Mouse (Mus musculus) ZHBTc4 (cell line): ENCODE measurements around the gene Gm20696.
A peak's percentile ranks its signal among the peaks of the same experiment; 100 is the strongest.

Source experiments
- DNase-seq: peaks from one replicate; pipeline ENCODE4 v3.0.0-alpha.2; 2011; ENCODE audit warnings: low read depth, low spot score

The Gm20696 gene

DNA sequence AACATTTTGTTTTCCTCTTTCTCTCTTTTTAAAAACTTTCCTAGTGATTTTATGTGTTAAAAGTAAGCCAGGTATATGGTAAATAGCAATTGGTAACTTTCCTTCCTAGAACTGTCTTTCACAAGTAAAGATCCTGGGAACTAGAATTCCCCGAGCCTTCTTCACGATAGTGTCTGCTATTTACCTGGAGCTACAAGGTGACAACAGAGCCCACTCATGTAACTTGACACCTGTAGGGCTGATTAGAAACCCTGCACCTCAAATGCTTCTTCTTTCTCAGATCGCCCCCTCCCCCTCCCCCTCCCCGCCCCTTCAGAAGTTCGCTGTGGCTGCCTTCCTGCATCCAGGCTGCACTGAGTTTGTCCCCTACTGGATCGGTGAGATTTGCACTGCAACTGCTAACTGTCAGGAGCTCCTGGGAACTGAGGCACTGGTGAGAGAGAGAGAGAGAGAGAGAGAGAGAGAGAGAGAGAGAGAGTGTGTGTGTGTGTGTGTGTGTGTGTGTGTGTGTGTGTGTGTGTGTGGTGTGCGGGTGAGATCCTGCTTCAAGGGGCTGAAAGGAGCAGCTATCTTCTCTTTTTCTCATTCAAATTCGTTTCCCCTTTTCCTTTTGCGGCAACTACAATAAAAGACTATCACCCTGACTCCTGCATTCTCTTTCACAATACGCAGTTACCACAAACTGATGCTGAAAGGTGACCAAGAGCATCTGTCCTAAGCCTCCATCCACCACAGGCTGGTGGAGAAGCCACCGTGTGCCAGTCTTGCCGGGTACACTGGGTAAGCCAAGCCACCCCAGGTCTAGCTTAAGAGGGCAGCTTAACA lies 403.3 kb downstream of the Gm20696 start:
- peak; percentile 44 for DNase-seq

DNA sequence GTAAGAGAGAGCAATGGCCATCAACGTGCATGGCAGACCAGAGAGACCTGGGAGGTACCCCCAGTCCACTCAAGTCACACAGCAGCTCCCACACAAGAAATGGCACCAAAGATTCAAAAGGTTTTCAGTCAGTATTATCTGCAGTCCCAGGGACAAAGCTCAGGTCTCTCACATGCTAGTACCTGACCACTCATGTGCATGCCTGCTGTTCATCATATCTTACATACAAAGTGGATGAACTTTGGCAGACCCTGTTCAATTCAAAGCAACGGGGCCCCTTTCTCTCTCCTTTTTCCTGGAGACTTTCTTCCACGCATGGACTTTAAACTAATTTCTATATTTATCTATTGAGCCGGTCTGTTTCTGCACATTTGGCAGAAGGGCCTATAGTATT lies 404.9 kb downstream of the Gm20696 start:
- no peak for DNase-seq

DNA sequence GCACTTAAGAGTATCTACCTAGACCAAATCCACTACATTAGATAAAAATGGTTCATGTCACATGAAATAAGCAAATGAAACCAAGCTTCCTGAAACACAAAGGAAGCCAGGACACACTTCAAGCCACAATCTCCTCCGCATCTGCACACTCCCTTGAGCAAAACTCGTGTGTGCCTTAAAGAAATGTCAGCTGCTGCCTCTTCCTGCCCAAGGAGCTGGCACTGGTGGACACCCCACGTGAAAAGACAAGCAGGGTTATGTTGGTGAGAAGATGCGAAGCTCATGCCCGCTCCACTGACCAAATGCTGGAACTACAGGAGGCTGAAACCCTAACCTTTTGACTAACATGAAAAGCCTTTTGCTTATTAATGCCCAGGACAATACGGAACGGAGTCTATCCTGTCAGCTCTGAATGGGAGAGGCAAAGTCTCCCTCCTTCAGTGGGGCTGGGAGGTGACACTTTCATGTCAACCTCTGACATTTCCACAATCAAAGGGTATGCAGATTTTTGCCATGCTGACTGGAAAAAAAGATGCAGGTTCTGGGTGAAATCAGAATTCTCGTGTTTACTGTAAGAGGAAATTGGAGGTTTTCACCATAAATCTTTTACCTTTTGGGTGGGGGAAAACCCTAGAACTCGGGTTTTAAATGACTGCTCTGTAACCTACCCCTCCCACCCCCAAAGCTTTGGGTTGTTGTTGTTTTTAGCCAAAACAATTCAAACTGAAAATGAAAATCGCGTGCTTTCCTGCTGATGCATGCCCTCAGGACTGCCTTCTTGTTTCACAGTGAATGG lies 405.5 kb downstream of the Gm20696 start:
- no peak for DNase-seq

DNA sequence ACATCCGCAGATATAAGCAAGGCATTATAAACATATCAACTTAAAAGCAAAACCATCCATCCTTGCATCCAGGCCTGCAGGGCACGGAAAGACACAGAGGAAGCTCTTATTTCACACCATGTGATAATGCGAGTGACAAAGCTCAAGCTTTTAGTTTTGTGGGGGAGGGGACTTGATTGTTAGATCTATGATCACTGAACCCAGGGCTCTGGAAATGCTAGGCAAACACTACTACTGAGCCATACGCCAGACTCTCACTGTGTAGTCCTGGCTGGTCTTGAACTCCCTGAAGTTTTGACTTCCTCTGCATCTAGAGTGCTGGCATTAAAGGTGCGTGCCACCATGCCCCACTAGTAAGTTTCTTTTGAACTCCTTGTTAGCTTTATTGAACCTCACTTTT lies 408.3 kb downstream of the Gm20696 start:
- DNase-seq, result no peak

DNA sequence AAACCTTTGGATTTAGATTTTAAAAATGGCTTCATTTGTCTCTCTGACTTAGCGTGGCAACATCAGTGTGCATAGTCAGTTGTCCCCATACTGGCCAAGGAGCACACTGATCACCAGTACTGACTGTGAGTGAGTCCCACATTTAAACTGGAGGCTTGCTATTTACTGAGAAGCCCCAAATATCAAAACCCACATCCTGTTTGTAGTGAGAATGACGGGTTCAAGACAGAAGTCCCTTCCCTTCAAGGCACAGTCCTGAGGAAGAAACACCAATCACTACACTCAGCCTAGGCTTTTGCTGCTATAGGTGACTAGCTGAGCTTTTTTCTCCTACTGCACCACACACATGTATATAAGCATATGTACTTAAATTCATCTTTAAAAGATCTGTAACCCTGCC lies 408.9 kb downstream of the Gm20696 start:
- DNase-seq, result no peak

DNA sequence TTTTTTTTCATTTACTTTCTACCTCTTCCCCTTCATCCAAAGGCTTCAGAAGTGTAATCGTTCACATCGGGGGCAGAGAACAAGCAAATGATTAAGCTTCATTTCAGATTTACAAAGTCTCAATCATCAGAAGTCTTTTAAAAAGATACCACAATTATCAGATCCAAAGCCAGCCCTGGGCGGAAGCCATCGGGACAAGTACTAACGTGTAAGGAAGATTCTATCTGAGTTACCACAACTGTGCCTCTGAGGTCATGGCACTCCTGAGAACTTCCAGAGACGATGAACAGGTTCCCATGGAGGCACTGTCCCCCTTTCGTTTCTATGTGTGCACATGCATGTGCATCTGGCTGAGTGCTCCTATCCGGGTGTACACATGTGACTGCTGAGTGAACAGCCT lies 413.3 kb downstream of the Gm20696 start:
- DNase-seq, result no peak

DNA sequence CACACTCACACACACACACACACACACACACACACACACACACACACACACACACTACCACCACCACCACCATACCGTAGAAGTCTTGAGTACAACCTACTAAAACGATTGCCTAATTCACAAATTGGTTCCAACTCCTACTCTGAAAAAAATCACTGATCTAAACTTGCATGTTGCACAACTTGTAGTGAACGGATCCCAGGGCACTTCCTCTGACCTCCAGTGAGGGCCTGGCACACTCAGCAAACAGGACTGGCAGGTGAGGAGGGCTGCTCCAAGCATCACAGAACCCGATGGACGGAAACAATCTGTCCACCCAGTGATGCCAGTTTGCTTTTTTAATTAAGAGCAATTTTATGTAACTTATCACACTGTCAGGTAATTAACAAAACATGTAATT lies 413.8 kb downstream of the Gm20696 start:
- no peak for DNase-seq

DNA sequence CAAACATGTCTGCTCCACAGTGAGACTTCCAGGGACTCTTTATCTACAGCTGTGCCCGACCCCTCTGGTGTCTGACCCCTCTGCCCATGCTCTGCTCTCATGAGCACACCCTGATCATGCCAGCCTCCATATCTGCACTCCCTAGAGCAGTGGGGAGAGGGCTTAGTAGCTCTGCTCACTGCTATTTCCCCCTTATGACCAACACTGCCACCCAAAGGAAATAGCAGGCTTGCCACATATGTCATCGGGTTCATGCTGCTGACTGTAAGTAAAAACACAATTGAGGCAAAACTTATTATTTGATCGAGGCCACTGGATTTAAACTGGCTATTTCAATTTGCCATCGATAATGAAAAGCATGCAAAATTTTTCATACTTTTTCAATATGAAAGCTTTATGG lies 414.7 kb downstream of the Gm20696 start:
- no peak for DNase-seq

DNA sequence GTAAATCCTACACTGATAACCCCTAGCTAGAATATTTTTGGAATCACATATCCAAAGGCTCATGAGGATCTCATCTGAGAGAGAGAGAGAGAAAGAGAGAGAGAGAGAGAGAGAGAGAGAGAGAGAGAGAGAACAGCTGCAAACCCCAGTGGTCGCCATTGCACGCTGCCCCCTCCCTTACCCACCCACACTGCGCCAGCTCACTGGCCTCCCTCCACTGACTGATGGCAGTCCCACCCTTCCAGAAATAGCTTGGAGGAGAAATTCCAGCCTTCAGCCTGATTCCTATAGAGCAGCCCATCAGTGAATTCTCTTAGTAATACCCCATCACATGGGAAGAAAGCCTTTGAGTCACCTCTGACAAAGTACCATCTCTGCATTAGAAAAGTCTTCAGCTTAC lies 415.4 kb downstream of the Gm20696 start:
- no peak for DNase-seq

DNA sequence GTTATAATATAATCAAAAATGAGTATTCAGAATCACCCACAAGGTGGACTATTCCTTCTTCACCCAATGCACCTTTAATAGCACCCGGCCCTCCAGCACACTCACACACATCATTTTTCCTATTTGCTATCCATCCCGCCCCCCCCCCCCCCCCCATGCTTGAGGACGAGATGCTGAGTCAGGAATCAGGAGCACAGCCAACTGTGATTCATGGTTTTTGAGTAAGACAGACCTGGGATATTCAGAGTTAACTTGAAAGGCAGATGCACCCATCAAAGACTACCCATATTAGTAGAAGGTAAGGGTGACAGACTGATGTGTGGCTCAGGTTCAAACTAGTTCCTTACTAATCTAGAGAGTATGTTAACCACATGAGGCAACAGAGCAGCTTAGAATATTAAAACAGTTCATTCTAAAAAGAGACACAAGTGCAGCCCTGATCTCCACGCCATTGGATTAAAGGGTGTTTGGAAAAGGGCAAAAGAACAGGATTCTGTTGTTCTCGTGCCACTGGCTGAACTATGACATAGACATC lies 417.0 kb downstream of the Gm20696 start:
- no peak for DNase-seq

DNA sequence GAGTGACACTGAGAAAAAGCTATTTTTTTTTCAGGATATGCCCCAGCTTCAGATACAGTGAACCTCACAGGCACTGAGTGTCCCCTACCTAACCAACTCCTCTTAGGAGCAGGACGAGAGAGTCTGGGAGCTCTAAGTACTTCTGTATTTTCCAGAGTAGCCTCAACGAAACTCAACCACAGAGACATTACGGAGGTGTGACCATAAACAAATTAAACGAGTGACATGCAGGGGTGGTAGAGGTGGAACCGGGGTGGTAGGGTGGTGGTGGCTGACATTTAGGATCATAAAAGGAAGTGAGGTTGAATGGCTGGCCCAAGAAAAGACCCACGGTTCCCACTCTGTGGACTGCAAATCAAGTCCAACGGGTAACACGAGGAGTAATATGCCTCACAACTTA lies 418.2 kb downstream of the Gm20696 start:
- no peak for DNase-seq

DNA sequence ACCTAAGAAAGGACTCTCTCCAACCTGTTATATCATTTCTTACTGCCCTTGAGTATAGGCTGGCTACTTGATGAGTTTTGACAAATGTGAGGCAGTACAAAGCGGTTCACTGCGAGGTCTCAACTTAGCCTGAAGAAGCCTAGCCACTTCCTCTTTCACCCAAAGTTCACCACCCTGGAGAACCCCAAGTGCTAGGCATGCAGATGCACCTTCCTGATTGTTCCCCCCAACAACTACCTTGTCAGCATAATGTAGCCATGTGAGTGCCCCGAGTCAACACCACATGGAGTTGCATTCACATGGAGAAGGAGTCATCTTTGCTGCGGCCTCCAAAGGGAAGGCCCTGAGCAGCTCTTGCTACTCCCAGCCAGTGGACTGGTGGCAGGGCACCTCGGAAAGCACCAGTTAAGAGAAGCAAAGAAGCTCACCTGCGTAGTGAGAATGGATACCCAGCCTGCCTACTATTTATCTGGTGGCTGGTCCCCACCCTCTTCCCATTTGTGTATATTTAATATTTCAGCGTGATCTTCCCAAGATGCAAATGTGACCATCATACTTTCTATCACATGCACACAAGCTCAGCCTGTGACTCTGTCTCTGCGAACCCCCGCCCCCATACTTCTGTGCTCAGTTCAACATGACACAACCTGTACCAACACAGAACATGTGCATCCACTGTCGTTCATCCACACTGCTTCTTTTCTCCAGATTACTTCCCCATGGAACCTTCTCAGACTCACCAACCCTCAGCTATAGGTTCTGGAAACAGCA lies 424.8 kb downstream of the Gm20696 start:
- DNase-seq, result no peak

DNA sequence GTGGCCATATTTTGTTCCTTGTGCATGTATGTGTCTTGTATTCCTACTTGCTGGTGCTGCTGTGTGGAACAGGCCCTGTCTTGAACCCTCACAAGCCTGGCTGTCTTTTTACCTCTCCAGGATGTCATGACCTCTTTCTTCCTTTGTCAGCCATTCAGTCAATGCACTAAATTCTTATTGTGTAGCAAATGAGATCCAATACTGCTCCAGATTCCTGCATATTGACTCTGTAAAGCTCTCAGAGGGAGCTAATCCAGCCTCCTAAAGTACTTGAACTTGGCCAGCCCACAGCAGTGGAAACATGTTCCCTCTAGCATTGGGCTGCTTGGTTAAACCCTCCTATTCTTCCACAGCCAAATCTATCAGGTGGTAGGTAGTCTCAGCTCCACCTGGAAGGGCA lies 425.8 kb downstream of the Gm20696 start:
- DNase-seq, result peak; percentile 89

DNA sequence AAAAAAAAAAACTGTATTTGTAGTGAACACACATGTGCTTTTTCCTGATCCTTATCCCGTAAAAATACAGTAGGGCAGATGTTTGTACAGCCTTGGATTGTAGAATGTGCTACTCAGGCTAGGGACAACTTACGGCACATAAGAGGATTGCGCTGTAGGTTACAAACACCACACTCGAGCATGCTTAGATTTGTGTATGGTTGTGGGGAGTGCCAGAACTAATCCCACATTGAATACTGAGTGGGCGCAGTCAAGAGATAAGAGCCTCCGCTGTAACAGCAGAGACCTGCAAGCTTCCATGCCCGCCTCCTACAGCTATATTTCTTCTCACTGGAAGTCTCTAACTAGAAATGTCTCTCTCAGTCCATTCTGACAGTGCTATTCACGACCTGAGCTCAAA lies 431.0 kb downstream of the Gm20696 start:
- DNase-seq, result no peak

DNA sequence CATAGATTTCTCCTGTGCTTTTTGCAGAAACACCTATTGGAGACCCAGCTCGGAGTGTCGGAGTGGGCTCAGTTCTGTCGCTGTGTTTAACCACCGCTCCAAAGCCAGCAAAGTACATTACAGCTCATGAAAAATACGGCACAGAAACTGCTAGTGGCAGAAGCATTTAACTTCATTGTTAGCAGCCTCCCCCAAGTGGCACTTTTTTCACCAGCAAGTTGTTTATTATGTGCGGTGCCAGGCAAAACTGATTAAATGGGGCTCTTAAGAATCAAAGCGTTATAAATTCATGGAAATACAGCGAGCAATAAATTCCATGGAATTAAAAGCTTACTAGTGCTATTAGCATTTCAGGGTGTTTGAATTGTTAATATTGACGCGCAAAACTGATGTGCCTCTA lies 433.2 kb downstream of the Gm20696 start:
- DNase-seq, result no peak

DNA sequence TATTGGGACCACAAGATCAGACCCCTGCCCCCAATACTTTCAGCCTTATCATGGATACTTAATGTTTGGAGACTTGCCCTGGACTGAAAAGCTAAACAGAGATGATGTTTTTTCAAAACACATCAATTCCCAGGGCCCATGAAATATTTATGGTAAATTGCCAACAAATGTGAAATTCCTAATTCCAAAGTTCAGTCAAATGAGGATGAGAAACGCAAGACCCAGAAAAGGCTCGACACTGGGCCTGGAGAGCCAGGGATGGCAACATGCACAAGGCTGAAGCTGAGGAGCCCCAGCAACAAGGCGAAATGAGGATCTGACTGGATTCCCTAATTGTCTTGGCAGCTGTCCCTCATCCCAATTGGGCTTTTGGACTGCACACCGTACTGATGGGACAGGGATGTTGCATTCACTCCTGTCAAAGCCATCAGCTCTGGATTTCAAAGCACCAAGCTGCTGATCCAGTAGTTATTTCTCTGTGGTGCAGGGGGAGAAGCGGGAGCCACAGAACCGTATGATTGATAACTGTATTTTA lies 438.2 kb downstream of the Gm20696 start:
- DNase-seq, result no peak

DNA sequence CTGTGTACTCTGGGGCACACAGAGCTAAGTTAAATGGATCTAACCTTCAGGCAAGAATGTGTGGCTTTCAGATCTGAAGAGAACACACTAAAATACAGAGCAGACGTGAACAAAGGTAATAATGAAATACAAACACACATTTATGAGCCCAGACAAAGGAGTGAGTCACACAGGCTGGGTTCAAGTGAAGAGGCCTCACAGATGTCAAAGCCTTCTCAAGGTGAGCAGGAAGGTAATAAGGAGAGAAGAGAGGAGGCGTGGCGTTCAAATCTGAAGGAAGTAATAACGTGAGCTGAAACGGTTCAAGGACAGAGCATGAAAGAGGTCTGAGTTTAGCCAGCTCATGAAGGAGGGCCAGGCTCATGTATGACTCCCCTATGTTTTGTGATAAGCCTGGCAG lies 445.4 kb downstream of the Gm20696 start:
- no peak for DNase-seq

DNA sequence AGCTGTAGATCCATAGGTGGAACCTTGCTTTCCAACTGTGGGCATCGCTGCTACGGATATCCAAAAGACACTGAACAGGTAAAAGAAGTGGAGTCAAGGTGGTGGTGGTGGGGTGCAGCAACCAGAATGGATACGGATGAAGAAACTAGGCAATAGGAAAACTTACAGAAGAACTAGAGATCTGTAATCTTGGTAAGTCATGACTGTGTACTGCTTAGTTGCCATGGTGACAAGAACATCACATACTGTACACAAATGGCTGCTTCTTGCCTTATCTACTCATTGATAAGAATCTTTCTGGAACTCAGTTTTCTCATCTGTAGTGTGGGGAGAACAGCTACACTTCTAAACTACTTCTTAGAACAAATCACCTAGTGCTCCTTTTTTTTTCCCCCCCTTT lies 446.1 kb downstream of the Gm20696 start:
- DNase-seq, result no peak

DNA sequence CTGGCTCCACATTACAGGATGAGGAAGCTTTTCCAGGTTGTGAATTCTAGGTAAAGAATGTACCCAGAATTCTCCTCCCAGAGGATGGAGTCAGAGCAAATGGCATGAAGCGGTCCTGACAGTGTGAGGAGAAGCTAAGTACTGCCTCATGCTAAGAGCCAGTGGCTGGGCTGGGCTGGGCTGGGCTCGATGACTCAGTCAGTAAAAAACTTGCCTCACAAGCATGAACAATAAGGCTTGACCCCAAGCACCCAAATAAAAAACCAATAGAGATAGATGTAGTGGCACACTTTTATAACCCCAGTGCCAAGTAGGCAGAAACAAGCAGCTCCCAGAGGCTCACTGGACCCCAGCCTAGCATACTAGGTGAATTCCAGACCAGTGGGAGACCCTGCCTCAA lies 448.8 kb downstream of the Gm20696 start:
- no peak for DNase-seq

DNA sequence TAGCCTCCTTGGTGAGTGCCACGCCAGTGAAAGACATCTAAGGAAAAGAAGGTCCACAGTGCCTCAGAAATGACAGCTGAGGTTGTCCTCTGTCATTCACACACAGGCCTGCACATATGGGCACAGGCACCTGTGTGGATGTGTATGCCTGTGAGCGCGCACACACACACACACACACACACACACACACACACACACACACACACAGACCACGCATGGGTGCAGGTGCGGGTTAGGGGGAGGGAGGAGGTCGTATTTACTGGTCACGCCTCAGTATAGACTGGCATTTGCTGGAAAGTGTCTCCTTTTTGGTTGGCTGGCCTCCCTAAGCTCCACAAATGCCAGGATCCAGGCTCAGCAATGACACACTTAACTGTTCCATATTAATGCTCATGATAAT lies 449.4 kb downstream of the Gm20696 start:
- DNase-seq, result no peak

DNA sequence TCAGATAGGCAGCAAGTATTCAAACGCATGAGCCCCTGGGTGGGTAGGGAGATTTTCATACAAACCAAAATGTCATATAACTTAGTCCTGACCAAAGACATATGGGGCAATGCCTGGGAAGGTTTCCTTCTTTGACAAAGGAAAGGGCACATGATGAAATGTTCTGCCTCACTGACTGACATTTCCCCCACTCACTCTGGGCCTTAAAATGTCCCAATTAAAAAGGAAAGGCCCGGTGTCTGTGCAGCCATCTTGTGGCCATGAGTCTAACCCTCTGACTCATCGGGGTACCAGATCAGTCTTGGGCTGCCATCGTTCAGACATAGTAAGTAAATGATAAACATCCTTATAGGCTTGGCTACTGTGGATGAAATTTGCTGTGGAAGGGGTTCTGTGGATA lies 454.1 kb downstream of the Gm20696 start:
- DNase-seq, result no peak
